Mouse (Mus musculus): Measurements from ENCODE around the gene Tatdn3. TPM values are rescaled to one million over a fixed set of nuclear protein-coding genes. Genes with fewer than 3 reads are reported as not detected.

The Tatdn3 gene
- polyA plus RNA-seq, 1 experiment from 2014 or later = 17.3 TPM

DNA sequence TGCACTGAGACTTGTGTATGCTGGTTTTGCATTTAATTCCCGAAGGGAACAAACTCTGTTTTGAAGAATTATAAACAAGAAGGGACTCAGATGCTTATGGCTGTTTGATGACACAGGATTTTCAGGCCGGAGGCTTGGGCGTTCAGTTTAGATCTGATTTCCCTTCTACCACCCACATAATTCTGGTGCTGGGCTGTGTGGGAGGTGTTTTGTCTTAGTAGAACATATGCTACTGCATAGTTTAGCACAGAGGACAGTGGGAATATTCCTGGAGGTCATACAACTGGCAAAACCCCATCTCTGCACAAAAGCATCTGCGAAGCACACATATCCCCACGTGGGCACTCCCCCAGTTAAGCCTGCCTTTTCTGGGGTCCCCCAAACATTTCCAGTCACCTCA, 30.8 kb upstream of the Tatdn3 start:
- no peak for TF ChIP-seq CTCF (IDR thresholded peaks at IDR 0.05; ENCODE audit: low read depth)
- no peak for ATAC-seq
- Histone ChIP-seq H3K9me3 (ENCODE audit: control insufficient read depth) (no peaks in the 10 kb centered on the region), H3K4me3 (ENCODE audit: low read depth, low read length) (no peak overlapping the region), H3K4me1 (replicated peaks; ENCODE audit: control insufficient read depth, insufficient read depth, low read length) (peaks cover 7% of the 10 kb centered on the region; the same call in 1 of the 2 replicates), H3K9ac (ENCODE audit: low read depth, low read length) (no peak overlapping the region), H3K36me3 (ENCODE audit: control insufficient read depth, insufficient read depth) (no peaks in the 10 kb centered on the region), H3K4me2 (replicated peaks; ENCODE audit: low read depth) (no peak overlapping the region), H3K27me3 (replicated peaks; ENCODE audit: control insufficient read depth, insufficient read depth, low read length) (peaks cover 5% of the 10 kb centered on the region), H3K27ac (ENCODE audit: low read depth, low read length) (peak overlapping the region; percentile 35; the same call in 1 of the 2 replicates)
- 60% methylated on average over 5 of the region's 5 CpGs for WGBS

DNA sequence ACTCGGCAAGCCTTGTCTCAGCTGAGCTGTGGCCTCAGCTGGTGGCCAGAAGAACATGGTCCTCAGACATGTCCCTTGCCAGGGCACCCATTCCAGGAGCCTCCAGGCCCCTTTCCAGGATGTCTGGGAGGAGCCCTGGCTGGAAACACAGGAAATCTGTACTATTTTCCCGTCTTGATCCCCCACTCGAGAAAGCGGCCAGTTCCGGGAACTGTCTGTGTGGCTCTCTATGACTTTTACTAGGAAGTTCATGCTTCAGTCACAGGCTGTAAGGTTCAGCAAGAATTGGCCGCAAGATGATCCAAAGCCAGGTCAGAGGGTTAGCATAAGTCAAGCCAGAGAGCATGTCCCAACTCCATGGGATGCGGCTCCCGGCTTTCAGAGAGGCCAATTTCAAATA, 29.3 kb upstream of the Tatdn3 start:
- no peak for ATAC-seq
- no peak overlapping the region for H3K4me3 ChIP-seq (ENCODE audit: low read depth, low read length)
- H3K9me3 ChIP-seq (ENCODE audit: control insufficient read depth) = no peaks in the 10 kb centered on the region
- H3K9ac ChIP-seq (ENCODE audit: low read depth, low read length) = no peak overlapping the region
- no peaks in the 10 kb centered on the region; the same call in 1 of the 2 replicates for H3K27me3 ChIP-seq (replicated peaks; ENCODE audit: control insufficient read depth, insufficient read depth, low read length)
- no peaks in the 10 kb centered on the region for H3K4me1 ChIP-seq (replicated peaks; ENCODE audit: control insufficient read depth, insufficient read depth, low read length)
- H3K36me3 ChIP-seq (ENCODE audit: control insufficient read depth, insufficient read depth) = no peaks in the 10 kb centered on the region
- WGBS = 68% methylated on average over 8 of the region's 8 CpGs
- H3K4me2 ChIP-seq (replicated peaks; ENCODE audit: low read depth) = no peak overlapping the region
- peak overlapping the region; percentile 21; the same call in 1 of the 2 replicates for H3K27ac ChIP-seq (ENCODE audit: low read depth, low read length)
- no peak for TF ChIP-seq CTCF (IDR thresholded peaks at IDR 0.05; ENCODE audit: low read depth)

DNA sequence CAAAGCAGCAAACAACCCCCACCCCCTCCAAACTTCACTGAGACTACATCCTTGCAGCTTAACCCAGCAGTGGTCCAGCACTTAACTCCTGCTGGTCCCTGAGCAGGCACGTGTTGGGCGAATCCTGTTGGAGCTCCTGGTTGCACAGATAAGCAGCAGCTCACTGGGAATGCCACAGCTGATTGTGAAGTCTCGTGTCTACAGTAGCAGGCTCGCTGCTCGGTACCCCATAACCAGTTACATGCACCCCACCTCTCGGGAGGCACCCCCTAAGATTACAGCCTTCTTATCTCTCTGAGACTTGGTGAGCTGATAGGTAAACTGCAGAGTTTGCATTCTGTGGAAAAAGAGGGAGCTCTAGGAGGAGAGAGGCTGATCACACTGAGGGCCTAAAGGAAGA, 26.6 kb upstream of the Tatdn3 start:
- Histone ChIP-seq H3K4me1 (replicated peaks; ENCODE audit: control insufficient read depth, insufficient read depth, low read length) (no peaks in the 10 kb centered on the region), H3K4me2 (replicated peaks; ENCODE audit: low read depth) (no peak overlapping the region), H3K9me3 (ENCODE audit: control insufficient read depth) (no peaks in the 10 kb centered on the region), H3K27me3 (replicated peaks; ENCODE audit: control insufficient read depth, insufficient read depth, low read length) (no peaks in the 10 kb centered on the region; the same call in 1 of the 2 replicates), H3K4me3 (ENCODE audit: low read depth, low read length) (no peak overlapping the region), H3K9ac (ENCODE audit: low read depth, low read length) (no peak overlapping the region), H3K36me3 (ENCODE audit: control insufficient read depth, insufficient read depth) (no peaks in the 10 kb centered on the region), H3K27ac (ENCODE audit: low read depth, low read length) (no peak overlapping the region)
- WGBS = 54% methylated on average over 6 of the region's 6 CpGs
- no peak for TF ChIP-seq CTCF (IDR thresholded peaks at IDR 0.05; ENCODE audit: low read depth)
- ATAC-seq = no peak

DNA sequence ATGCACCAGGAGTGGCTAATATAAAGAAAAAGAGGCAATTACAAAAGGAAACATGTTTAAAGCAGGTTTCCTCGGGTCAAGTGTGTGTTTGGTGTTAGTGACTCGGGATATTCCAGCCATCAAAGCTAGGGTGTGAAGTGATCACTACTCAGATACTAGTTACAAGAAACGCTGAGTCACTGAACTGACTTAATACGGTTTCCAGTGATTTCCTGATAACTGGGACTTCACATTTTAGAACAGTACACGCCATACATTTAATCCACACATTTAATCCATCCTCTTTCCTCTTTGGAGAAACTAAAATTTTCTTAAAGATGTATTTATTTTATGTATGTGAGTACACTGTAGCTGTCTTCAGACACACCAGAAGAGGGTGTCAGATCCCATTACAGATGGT, 25.2 kb upstream of the Tatdn3 start:
- WGBS = 71% methylated on average over 5 of the region's 5 CpGs
- no peak overlapping the region for H3K4me2 ChIP-seq (replicated peaks; ENCODE audit: low read depth)
- no peaks in the 10 kb centered on the region; the same call in 1 of the 2 replicates for H3K27me3 ChIP-seq (replicated peaks; ENCODE audit: control insufficient read depth, insufficient read depth, low read length)
- no peak for ATAC-seq
- no peaks in the 10 kb centered on the region for H3K4me1 ChIP-seq (replicated peaks; ENCODE audit: control insufficient read depth, insufficient read depth, low read length)
- H3K4me3 ChIP-seq (ENCODE audit: low read depth, low read length) = no peak overlapping the region
- no peaks in the 10 kb centered on the region for H3K9me3 ChIP-seq (ENCODE audit: control insufficient read depth)
- no peak overlapping the region for H3K27ac ChIP-seq (ENCODE audit: low read depth, low read length)
- no peak overlapping the region for H3K9ac ChIP-seq (ENCODE audit: low read depth, low read length)
- no peak for TF ChIP-seq CTCF (IDR thresholded peaks at IDR 0.05; ENCODE audit: low read depth)
- H3K36me3 ChIP-seq (ENCODE audit: control insufficient read depth, insufficient read depth) = no peaks in the 10 kb centered on the region

DNA sequence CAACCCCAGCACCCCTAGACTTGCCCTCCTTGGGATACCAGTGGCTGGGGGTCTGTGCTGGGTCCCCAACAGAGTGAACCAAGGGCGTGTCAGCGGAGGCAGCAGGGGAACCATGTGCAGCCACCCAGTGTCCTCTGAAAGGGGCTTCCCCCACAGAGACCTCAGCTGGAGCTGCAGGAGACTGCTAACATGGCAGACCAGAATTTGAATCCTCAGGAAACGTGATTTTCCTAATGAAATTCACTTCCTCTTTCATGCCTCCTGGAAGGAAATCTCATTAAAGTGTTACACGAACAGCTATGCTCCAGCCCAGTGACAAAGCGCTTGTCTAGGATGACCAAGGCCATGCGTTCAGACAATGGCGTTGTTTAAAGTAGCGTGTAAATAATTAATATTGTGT, 24.2 kb upstream of the Tatdn3 start:
- peaks cover 7% of the 10 kb centered on the region for H3K36me3 ChIP-seq (ENCODE audit: control insufficient read depth, insufficient read depth)
- WGBS = 75% methylated on average over 8 of the region's 8 CpGs
- no peak for ATAC-seq
- no peak overlapping the region for H3K27ac ChIP-seq (ENCODE audit: low read depth, low read length)
- H3K9ac ChIP-seq (ENCODE audit: low read depth, low read length) = no peak overlapping the region
- H3K9me3 ChIP-seq (ENCODE audit: control insufficient read depth) = no peaks in the 10 kb centered on the region
- H3K4me2 ChIP-seq (replicated peaks; ENCODE audit: low read depth) = no peak overlapping the region
- no peaks in the 10 kb centered on the region; the same call in 1 of the 2 replicates for H3K27me3 ChIP-seq (replicated peaks; ENCODE audit: control insufficient read depth, insufficient read depth, low read length)
- H3K4me3 ChIP-seq (ENCODE audit: low read depth, low read length) = no peak overlapping the region
- TF ChIP-seq CTCF (IDR thresholded peaks at IDR 0.05; ENCODE audit: low read depth) = no peak
- no peaks in the 10 kb centered on the region for H3K4me1 ChIP-seq (replicated peaks; ENCODE audit: control insufficient read depth, insufficient read depth, low read length)

DNA sequence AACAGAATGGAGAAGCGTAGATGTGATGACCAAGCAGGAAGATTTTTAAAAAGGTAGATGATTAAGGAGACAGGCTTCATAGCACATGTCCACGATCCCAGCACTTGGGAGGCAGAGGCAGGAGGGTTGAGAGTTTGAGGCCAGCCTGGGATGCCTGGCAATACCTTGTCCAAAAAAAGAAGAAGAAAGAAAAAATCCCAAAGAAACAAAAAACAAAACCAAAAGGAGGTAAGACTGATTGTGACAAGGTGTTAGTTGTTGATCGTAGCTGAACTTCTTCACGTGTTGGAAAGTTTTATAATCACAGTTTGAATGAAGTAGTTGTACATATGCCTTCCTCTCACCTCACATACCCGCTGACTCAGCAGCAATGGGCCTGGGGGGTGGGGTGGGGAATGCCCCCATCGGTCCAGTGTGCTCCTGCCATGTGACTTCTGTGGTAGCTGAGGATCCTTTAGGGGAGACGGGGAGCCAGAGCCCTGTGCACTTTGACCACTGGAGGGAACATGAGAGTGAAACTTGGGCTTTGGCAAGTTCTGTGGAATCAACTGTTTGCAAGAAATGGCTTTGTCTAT, 23.7 kb upstream of the Tatdn3 start:
- no peak for ATAC-seq
- Histone ChIP-seq H3K9me3 (ENCODE audit: control insufficient read depth) (no peaks in the 10 kb centered on the region), H3K27me3 (replicated peaks; ENCODE audit: control insufficient read depth, insufficient read depth, low read length) (no peaks in the 10 kb centered on the region; the same call in 1 of the 2 replicates), H3K36me3 (ENCODE audit: control insufficient read depth, insufficient read depth) (peaks cover 8% of the 10 kb centered on the region), H3K27ac (ENCODE audit: low read depth, low read length) (no peak overlapping the region), H3K4me2 (replicated peaks; ENCODE audit: low read depth) (no peak overlapping the region), H3K9ac (ENCODE audit: low read depth, low read length) (no peak overlapping the region), H3K4me3 (ENCODE audit: low read depth, low read length) (no peak overlapping the region), H3K4me1 (replicated peaks; ENCODE audit: control insufficient read depth, insufficient read depth, low read length) (no peaks in the 10 kb centered on the region)
- 77% methylated on average over 7 of the region's 7 CpGs for WGBS
- TF ChIP-seq CTCF (IDR thresholded peaks at IDR 0.05; ENCODE audit: low read depth) = peak; percentile 33

Measured in intestine, postnatal 0 days (tissue).